Comparison of ENCODE assay signal across 11 mouse cellular contexts in the genomic region with DNA sequence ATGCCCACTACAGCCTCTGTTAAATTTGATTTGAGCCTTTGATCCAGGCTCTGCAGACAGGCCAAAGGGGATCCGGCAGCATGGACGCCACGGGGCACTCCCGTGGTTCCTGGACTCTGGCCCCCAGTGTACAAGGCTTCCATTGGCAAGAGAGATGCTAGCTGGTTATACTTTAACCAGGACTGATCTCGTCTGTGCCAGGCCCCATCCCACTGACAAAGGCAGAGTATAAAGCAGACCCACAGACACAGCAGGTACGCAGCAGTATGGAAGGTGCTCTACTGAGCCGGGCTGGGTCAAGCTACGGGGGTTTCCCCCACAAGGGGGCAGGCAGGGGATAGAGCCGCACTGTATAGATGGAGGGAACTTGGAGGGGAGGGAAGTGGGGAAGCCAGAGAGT. TPM values are rescaled to one million over a fixed set of nuclear protein-coding genes. Genes with fewer than 3 reads are reported as not detected.
DNase-seq lines count a peak whose midpoint lies in the region; ATAC-seq lines count a peak whose summit lies in the region.
"Had no signal": no experiment of that assay in that cellular context is flagged by ENCODE, and none has a peak within 500 bp of the region (broad histone marks: within the 10 kb centered on the region; RNA-seq: fewer than 3 reads in every experiment).

No protein-coding gene starts in this region.

- WGBS in embryonic facial prominence, embryonic 11.5 days = 41% methylated on average over 9 of the region's 9 CpGs

- H3K27ac ChIP-seq in embryonic facial prominence, embryonic 11.5 days (replicated peaks; ENCODE audit: low read depth, low read length) = no peak overlapping the region

- no peaks in the 10 kb centered on the region for H3K9me3 ChIP-seq in embryonic facial prominence, embryonic 11.5 days (replicated peaks; ENCODE audit: control insufficient read depth, low read length)

- H3K9ac ChIP-seq in embryonic facial prominence, embryonic 11.5 days (replicated peaks; ENCODE audit: low read length) = no peak overlapping the region

- H3K36me3 ChIP-seq in embryonic facial prominence, embryonic 11.5 days (replicated peaks; ENCODE audit: control insufficient read depth, insufficient read depth, low read depth, low read length) = no peaks in the 10 kb centered on the region

- H3K4me1 ChIP-seq in embryonic facial prominence, embryonic 11.5 days (ENCODE audit: control insufficient read depth, insufficient read depth, low read length) = no peaks in the 10 kb centered on the region

- H3K27me3 ChIP-seq in embryonic facial prominence, embryonic 11.5 days (ENCODE audit: control insufficient read depth, insufficient read depth, low read length) = no peaks in the 10 kb centered on the region

- ATAC-seq in embryonic facial prominence, embryonic 11.5 days (replicated peaks; ENCODE audit: insufficient number of reproducible peaks, low FRiP score, low TSS enrichment, low read depth) = no peak; the same call in 1 of the 2 replicates

- H3K4me3 ChIP-seq in embryonic facial prominence, embryonic 11.5 days (ENCODE audit: low read depth, low read length) = no peak overlapping the region

- H3K4me2 ChIP-seq in embryonic facial prominence, embryonic 11.5 days (ENCODE audit: low read depth, low read length) = no peak overlapping the region

- peak; percentile 24 for DNase-seq in retina, embryonic 14.5 days (ENCODE audit: low spot score)
- no peak for DNase-seq in retina, postnatal 1 day
- DNase-seq in embryonic facial prominence, embryonic 11.5 days (ENCODE audit: low spot score) = peak; percentile 46
- peak; percentile 69 to 78 for DNase-seq in kidney, postnatal 4 days
- DNase-seq in thymus, postnatal 36 days = peak; percentile 57 to 62
- no peak for DNase-seq in adrenal gland, postnatal 14 days
- no peak for DNase-seq in urinary bladder, postnatal 25 days (ENCODE audit: low spot score)
- DNase-seq in layer of hippocampus, adult 11-12 months (ENCODE audit: low spot score) = no peak
- DNase-seq: adrenal gland, adult 2 months had no signal

RNA-seq across cellular contexts. Expression of gene Pklr, which starts 0.4 kb away (rescaled TPM):
- polyA plus RNA-seq in embryonic facial prominence, embryonic 11.5 days (2014; fragmentation: Nextera tagmentation; extraction: Ambion mirVana) = 1.5 and 2.0 TPM in 2 replicates
- 1.6 and 15.1 TPM in 2 replicates for total RNA-seq in adrenal gland, postnatal 14 days (2021)

RNA-seq across cellular contexts. Expression of gene Hcn3, which starts 23.6 kb away (rescaled TPM):
- 1.2 and 2.4 TPM in 2 replicates for polyA plus RNA-seq in embryonic facial prominence, embryonic 11.5 days (2014; fragmentation: Nextera tagmentation; extraction: Ambion mirVana)
- 3.3 and 5.3 TPM in 2 replicates for total RNA-seq in adrenal gland, postnatal 14 days (2021)

RNA-seq across cellular contexts. Expression of gene Clk2, which starts 28.2 kb away (rescaled TPM):
- polyA plus RNA-seq in embryonic facial prominence, embryonic 11.5 days (2014; fragmentation: Nextera tagmentation; extraction: Ambion mirVana) = 28.2 and 28.5 TPM in 2 replicates
- 50.3 and 69.1 TPM in 2 replicates for total RNA-seq in adrenal gland, postnatal 14 days (2021)

RNA-seq across cellular contexts. Expression of gene Fdps, which starts 34.6 kb away (rescaled TPM):
- 299 and 334 TPM in 2 replicates for polyA plus RNA-seq in embryonic facial prominence, embryonic 11.5 days (2014; fragmentation: Nextera tagmentation; extraction: Ambion mirVana)
- total RNA-seq in adrenal gland, postnatal 14 days (2021) = 99.6 and 157 TPM in 2 replicates

RNA-seq across cellular contexts. Expression of gene Gm43738, which starts 35.5 kb away (rescaled TPM):
- not detected in 2 replicates for polyA plus RNA-seq in embryonic facial prominence, embryonic 11.5 days (2014; fragmentation: Nextera tagmentation; extraction: Ambion mirVana)
- not detected in 2 replicates for total RNA-seq in adrenal gland, postnatal 14 days (2021)
- total RNA-seq: adrenal gland, adult 2 months; megakaryocyte-erythroid progenitor cell, adult 5-6 weeks had no signal
- polyA plus RNA-seq: adrenal gland, adult 2 months; gonadal fat pad, adult 2 months had no signal

Comparison
In these comparisons a context has a peak if more than half of its experiments do, and no peak if none do; other contexts are left out.
1. DNase-seq: peak in retina, embryonic 14.5 days (single experiment), embryonic facial prominence, embryonic 11.5 days (single experiment), kidney, postnatal 4 days (2 of 2) and thymus, postnatal 36 days (2 of 2); none in retina, postnatal 1 day (single experiment), adrenal gland, postnatal 14 days (single experiment), urinary bladder, postnatal 25 days (single experiment) and layer of hippocampus, adult 11-12 months (single experiment).